Mouse (Mus musculus) liver, adult 2 months (tissue): ENCODE results near the gene Klhdc10.

Experiments used
- CTCF ChIP-seq: fragments of 200-500 bp; IDR thresholded peaks from 2 replicates; pipeline ENCODE4 v1.5.1; 2011; ENCODE audit warnings: low read depth, low read length, control low read depth
- POLR2A ChIP-seq: fragments of 200-500 bp; IDR thresholded peaks from 2 replicates; pipeline ENCODE4 v1.6.1; 2011; ENCODE audit warnings: low read length, control low read depth; ENCODE audit not compliant: insufficient read depth; ENCODE audit errors: extremely low read depth

DNA sequence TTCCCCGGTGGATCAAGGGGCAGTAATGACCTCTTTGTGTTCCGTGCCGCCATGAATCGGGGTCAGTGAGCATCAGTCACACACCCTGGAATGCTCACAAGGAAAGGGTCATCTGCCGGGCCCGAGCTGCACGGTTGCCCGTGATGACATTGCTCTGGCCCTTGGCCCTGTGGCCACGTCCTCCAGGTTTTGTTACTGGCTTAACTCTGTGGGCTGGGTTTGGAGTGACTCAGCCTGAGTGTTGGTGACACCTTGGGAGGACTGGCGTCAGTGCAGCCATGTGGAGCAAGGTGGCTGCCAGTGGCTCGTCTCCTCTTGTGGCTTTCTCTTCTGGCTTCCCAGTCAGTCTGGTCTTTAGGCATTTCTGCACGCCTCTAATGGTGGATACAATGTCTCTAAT, 45.0 kb upstream of the Klhdc10 start:
- TF ChIP-seq CTCF (peak; percentile 57), POLR2A (no peak)
